Mouse (Mus musculus): Measurements from ENCODE around the gene Smtnl2.
"Not testable (repeated sequence)": the region's sequence is repeated elsewhere in the genome, so short reads cannot be mapped to it uniquely, and the experiment has no call there.

The Smtnl2 gene

DNA sequence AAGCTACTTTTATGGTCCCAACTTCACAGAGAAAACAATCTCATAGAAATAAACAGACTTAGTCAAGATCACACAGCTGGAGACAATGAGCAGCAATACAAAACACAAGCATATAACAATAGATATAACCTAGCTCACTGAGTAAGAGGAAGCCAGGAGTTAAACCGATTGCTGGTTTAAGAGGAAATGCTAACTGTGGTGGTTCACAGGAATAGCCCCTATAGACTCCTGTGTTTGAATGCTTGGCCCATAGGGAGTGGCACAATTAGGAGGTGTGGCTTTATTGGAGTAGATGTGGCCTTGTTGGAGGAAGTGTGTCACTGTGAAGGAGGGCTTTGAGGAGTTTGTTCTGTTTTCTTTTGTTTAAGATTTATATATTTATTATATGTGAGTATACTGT is 59.2 kb downstream of the Smtnl2 start:
- no peak for DNase-seq

DNA sequence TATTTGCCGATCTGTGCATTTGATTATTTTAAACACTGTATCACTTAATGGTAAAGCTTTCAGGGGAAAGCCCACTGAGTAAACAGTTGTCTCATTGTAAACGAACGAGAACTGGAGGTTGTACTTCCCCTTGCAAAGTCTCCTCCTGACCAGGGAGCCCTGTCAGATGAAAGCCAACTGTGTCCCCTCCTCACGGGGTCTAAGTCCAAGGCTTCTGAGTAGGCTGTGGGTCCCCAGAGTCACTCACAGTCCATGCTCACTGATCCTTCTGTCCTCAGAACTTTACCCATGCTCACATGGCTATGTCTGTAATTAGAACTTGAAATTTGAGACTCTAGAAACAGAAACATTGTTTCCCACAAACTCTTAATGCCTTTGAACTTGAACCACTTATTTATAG is 61.9 kb downstream of the Smtnl2 start:
- DNase-seq, result no peak

DNA sequence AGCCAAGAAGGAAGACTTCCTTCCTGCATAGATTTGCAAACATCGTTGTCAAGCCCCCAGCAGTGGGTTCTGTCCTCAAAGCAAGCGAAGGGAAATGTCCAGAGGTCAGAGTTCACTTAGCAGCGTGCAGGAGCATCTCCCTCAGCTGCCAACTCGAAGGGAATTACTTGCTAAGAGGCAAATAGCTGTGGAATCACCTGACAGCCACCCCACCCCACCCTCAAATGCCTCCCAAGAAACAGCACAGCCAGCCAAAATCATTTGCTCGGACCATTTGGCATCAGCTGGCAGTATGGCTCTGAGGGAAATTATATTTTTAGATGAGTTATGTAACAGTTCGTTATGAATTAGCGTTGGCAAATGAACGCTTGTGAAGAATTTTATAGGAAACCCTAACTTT is 62.5 kb downstream of the Smtnl2 start:
- peak; percentile 82 for DNase-seq

DNA sequence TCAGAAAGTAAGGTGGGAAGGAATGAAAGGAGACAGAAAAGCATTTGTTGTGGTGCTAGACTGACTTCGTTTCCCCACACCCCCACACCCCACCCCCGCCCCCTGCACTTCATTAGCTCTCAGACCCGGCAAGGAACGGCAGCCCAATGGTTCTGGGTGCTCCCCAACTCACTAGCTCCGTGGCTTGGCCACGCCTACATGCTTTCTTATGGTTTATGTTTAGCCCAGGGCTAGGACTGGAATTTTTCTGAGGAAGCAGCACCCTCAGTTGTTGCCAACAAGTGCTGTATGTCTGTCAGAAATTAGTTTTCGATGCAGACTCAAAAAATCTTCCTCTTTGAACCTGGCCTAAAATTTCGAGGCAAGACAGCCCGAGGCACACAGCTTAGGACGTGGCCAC is 63.0 kb downstream of the Smtnl2 start:
- no peak for DNase-seq

DNA sequence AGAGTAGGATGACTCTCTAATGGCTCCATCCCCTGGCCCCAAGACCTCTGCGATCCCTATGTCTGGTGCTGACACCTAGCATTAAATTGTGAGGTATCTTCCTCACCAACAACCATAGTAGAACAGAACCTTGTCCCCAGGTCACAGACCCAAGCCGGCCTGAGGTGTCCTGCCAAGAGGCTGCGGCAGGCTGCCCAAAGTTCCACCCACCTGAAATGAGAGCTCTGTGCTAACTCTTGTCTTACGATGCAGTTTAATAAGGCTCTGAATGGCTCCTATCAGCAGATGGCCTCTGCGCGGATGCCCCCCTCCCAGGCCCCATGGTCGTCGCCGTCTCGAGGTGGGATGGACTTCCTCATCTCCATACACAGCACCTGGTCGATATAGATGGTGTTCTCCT is 67.0 kb downstream of the Smtnl2 start:
- no peak for DNase-seq

DNA sequence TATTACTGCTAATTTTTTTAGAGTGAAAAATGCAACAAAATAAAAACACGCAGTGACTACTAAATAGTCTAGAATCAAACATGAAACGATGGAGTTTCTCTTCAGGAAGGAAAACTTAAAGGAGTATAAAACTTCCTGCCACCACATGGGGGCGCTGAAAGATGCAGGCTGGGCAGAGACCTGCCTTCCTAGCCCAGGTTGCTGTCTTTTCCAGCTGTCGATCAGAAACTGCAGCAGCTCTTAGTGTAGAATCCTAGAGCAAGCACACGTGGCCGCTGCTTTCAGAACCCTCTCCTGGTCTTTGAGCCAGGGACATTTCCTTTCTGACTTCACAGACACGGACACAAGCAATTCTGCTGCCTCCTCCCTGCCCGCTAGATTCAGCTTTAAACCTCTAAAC is 67.6 kb downstream of the Smtnl2 start:
- DNase-seq, result no peak

DNA sequence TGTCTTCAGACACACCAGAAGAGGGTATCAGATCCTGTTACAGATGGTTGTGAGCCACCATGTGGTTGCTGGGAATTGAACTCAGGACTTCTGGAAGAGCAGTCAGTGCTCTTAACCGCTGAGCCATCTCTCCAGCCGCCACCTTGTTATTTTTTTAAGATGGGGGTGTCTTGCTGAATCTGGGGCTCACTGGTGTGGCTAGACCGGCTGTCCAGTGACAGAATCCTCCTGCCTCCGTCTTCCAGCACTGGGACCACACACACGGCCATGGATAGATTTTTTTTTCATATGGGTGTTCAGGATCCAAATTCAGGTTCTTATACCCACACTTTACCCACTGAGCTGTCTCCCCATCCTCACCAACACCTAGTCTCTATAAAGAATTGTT is 68.3 kb downstream of the Smtnl2 start:
- not testable (repeated sequence) for DNase-seq

DNA sequence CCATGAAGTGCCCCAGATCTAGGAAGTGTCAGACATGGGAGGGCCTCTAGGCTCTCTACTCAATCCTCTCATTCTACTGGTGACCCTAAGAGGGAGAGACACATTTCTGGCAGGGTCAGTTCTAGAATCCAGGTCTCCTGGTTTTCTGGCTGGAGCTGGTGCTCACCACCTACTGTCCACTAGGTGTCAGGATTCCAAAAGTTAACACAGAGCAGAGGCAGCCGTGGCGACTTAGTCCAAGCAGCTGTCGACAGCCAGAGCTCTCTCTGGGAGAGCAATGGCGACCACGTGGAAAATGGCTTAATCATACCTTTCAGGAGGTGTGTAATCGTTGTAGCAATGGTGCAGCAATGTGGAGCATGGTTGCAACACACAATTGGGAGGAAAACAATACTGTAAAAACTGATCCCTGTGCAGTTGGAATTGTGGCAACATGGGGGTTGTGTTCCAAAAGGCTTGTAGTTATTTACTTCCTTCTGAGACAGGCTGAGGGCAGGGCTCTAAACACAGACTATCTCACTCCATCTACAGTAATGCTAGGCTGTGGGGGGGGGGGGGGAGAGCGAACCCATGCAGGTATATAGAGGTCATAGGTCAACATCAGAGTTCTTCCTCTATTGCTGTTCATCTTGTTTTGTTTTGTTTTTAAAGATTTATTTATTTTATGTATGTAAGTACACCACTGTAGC is 68.8 kb downstream of the Smtnl2 start:
- DNase-seq, result peak; percentile 68

DNA sequence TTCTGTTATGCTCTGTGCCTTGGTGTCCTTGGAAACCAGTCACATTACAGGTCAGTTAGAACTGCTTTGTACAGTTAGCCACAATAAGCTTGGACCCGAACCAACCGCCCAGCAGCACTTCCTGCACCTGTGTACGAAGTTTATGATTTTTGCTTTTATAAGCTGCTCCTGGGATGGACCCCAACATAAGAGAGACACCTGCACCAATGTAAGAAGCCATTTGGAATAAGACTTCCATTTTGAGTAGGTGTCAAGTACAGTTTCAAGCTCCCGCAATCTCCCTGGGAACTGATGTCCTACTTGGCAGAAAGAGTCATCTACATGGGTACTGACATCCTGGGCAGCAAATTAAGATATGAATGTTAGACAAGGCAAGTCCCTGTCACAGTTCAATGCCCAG is 71.8 kb downstream of the Smtnl2 start:
- DNase-seq, result no peak
